Mouse (Mus musculus) testis, adult 2 months (tissue): Measurements from ENCODE around the gene Rps5. TPM values are rescaled to one million over a fixed set of nuclear protein-coding genes. Genes with fewer than 3 reads are reported as not detected.
"Not testable (repeated sequence)": the region's sequence is repeated elsewhere in the genome, so short reads cannot be mapped to it uniquely, and the experiment has no call there.

Source experiments
- H3K27ac ChIP-seq: fragments of 200-500 bp; 2 replicates; pipeline ENCODE4 v1.5.1; 2012; ENCODE audit warnings: low read depth, low read length; ENCODE audit not compliant: control insufficient read depth, insufficient read depth
- H3K27me3 ChIP-seq: fragments of 200-500 bp; 2 replicates; pipeline ENCODE4 v1.6.1; 2012; ENCODE audit warnings: mild to moderate bottlenecking, low read length, moderate library complexity; ENCODE audit not compliant: control insufficient read depth, insufficient read depth
- H3K36me3 ChIP-seq: fragments of 200-500 bp; 2 replicates; pipeline ENCODE4 v1.6.1; 2012; ENCODE audit warnings: mild to moderate bottlenecking, low read length; ENCODE audit not compliant: control insufficient read depth, insufficient read depth
- H3K4me1 ChIP-seq: fragments of 200-500 bp; 2 replicates; pipeline ENCODE4 v1.6.1; 2012; ENCODE audit warnings: low read length; ENCODE audit not compliant: control insufficient read depth, insufficient read depth
- H3K4me3 ChIP-seq: fragments of 200-500 bp; 2 replicates; pipeline ENCODE4 v1.5.1; 2012; ENCODE audit warnings: low read depth, mild to moderate bottlenecking, low read length, moderate library complexity, mixed read lengths; ENCODE audit not compliant: control insufficient read depth
- CTCF ChIP-seq: fragments of 200-500 bp; IDR thresholded peaks from 2 replicates; pipeline ENCODE4 v1.5.1; 2012; ENCODE audit warnings: low read depth, mild to moderate bottlenecking, inconsistent platforms, low read length, moderate library complexity; ENCODE audit not compliant: control insufficient read depth, insufficient read depth, insufficient replicate concordance
- POLR2A ChIP-seq: fragments of 200-500 bp; IDR thresholded peaks from 2 replicates; pipeline ENCODE4 v1.6.1; 2012; ENCODE audit warnings: low read depth, mild to moderate bottlenecking, inconsistent platforms, low read length, moderate library complexity; ENCODE audit not compliant: control insufficient read depth
- polyA plus RNA-seq: library from polyadenylated mRNA; depleted of rRNA; stranded (reverse); fragments of >200 nt; gene quantifications from 2 replicates; pipeline ENCODE4 v1.2.3, GENCODE M21; 2012

Rps5 gene
- polyA plus RNA-seq, 1 experiment: 512 TPM

DNA sequence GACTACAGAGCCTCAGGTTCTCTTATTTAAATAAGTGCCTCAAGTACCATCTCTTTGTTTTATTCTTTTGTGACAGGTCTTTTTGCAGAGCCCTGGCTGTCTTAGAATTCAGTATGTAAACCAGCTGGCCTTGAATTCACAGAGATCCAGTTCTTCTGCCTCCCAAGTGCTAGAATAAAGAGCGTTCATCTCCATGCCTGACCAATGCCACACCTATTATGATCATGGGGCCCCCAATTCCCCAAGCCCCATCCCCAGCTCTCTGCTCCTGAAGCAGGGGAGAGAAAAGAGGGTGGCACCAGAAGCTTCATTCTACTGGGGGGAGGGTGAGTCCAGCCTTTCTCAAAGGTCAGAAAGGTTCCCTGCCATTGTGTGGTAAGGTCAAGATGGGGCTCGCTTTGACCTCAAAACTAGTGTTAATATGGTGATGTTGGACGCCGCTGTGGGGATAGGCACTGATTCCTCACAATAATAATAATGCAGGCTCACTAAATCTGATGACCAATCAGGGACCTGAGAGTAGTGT, 11.6 kb downstream of the Rps5 start:
- peaks cover 2% of the 10 kb centered on the region for H3K4me1 ChIP-seq
- TF ChIP-seq CTCF (no peak), POLR2A (no peak)
- no peaks in the 10 kb centered on the region for H3K27me3 ChIP-seq
- no peak overlapping the region for H3K4me3 ChIP-seq
- no peaks in the 10 kb centered on the region for H3K36me3 ChIP-seq
- no peak overlapping the region for H3K27ac ChIP-seq

DNA sequence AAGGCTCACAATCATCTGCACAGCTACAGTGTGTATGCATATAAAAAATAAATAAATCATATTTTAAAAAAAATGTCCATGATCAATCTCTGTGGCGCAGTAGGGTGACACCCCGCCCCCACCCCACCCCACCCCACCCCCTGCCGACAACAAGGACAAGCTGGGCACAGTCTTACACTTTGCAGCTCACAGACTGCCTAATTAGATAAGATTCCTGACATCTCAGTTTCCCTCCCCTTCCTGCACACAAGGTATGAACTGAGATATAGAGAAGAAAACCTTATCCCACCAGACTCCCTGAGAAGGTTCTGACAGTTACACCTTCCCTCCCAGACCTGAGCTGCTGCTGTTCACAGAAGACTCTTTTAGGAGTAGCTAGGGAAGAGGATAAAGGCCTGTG, 12.7 kb downstream of the Rps5 start:
- Histone ChIP-seq H3K27me3 (no peaks in the 10 kb centered on the region), H3K36me3 (no peaks in the 10 kb centered on the region), H3K4me3 (no peak overlapping the region), H3K4me1 (no peaks in the 10 kb centered on the region), H3K27ac (no peak overlapping the region)
- TF ChIP-seq POLR2A: no peak
- TF ChIP-seq CTCF: no peak

DNA sequence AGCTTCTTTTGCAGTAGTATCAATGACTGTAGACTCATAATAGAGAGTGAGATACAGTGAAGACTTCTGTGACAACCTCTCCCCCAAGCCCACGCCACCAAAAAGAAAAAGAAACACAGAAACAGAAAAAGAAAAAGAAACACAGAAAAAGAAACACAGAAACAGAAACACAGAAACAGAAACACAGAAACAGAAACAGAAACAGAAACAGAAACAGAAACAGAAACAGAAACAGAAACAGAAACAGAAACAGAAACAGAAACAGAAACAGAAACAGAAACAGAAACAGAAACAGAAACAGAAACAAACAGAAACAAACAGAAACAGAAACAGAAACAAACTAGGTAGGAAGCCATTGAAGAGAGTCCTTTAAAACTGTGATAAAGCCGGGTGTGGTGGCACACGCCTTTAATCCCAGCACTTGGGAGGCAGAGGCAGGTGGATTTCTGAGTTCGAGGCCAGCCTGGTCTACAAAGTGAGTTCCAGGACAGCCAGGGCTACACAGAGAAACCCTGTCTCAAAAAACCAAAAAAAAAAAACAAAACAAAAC, 15.2 kb downstream of the Rps5 start:
- H3K4me1 ChIP-seq, H3K27ac ChIP-seq, H3K4me3 ChIP-seq, H3K27me3 ChIP-seq, H3K36me3 ChIP-seq: not testable (repeated sequence)

DNA sequence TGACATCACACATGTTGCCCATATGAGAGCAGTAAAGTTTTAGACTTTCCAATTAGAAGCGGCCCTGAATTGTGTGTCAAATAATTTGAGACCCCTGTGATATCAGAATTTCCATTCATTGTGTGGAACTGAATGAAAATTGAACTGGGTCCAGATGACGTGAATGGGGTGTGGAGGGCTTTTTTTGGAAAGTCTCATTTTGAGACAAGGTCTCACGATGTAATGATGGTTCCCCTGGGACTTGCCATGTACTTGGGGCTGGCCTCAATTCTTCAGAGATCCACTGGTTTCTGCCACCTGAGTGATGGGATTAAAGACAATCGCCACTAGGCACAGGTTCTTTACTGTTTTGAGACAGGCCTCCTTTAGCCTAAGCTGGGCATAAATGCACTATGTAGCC, 18.5 kb downstream of the Rps5 start:
- Histone ChIP-seq H3K4me1 (no peaks in the 10 kb centered on the region), H3K36me3 (no peaks in the 10 kb centered on the region), H3K27me3 (no peaks in the 10 kb centered on the region), H3K4me3 (no peak overlapping the region), H3K27ac (no peak overlapping the region)
- TF ChIP-seq CTCF (no peak), POLR2A (no peak)

- Histone ChIP-seq H3K27me3 (no peaks in the 10 kb centered on the region), H3K4me1 (no peaks in the 10 kb centered on the region), H3K27ac (no peak overlapping the region), H3K4me3 (no peak overlapping the region), H3K36me3 (no peaks in the 10 kb centered on the region)
- TF ChIP-seq POLR2A (no peak), CTCF (no peak)
These were observed 21.4 kb downstream of the Rps5 start for GRCm38 (mm10) chr7:12943488-12943887.

DNA sequence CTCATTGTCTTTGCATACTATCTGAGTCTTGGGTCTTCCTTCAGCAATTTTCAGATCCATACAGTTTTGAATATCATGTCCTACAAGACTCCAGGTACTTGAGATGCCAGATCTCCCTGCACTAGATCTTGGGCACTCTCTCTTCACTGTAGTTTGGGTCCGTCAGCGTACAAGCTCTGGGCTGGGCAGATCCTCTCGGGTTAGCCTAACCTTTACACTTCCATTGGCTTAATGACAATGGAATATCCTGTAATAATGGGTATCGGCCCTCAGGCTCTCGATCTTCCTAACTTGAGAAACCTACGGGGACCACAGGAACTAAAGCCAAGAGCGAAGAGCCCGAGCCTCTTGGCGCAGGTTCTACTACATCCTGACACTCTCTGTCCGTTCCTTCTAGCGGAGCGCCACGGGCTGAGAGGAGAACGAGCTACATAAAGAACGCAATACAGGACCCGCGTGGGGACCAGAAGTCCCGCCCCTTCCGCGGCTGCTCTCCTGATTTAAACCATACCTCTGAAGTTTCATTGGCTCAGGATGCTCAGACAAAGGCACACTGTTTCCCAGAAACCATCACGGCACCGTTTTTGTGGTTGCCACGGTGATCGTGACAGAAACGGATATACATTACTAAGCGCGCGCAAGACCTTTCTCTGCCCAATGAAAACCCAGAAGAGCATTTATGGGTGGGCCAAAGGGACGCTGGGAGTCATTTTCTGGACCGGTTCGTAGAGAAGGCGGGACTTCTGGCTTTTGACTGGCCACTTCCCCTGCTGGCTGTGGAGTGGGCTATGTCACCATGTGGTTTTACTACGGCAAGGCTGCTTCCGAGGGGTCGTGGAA, 27.2 kb downstream of the Rps5 start:
- Histone ChIP-seq H3K27me3 (no peaks in the 10 kb centered on the region), H3K27ac (peak overlapping the region; percentile 85), H3K4me3 (peak overlapping the region; percentile 87), H3K4me1 (peaks cover 2% of the 10 kb centered on the region), H3K36me3 (no peaks in the 10 kb centered on the region)
- no peak for TF ChIP-seq CTCF
- peak; percentile 50 for TF ChIP-seq POLR2A

GRCm38 (mm10) chr7:12949872-12950229, 27.8 kb downstream of the Rps5 start:
- Histone ChIP-seq H3K27ac (peak overlapping the region; percentile 85), H3K36me3 (no peaks in the 10 kb centered on the region), H3K4me1 (peaks cover 2% of the 10 kb centered on the region), H3K27me3 (no peaks in the 10 kb centered on the region), H3K4me3 (peak overlapping the region; percentile 87)
- no peak for TF ChIP-seq POLR2A
